Mouse (Mus musculus): ENCODE data around the gene Matn4.

- TF ChIP-seq CTCF (IDR thresholded peaks at IDR 0.05; ENCODE audit: extremely low read depth, insufficient read depth, insufficient read length, insufficient replicate concordance), result no peak
- no peak for TF ChIP-seq POLR2A (IDR thresholded peaks at IDR 0.05; ENCODE audit: low read depth, low read length)
These were observed 31.8 kb downstream of the Matn4 start for GRCm38 (mm10) chr2:164373187-164373586.
